Mouse (Mus musculus): ENCODE results near the gene Nin. TPM values are rescaled to one million over a fixed set of nuclear protein-coding genes. Genes with fewer than 3 reads are reported as not detected.

Nin gene
- polyA plus RNA-seq, 1 experiment = 62.8 TPM

DNA sequence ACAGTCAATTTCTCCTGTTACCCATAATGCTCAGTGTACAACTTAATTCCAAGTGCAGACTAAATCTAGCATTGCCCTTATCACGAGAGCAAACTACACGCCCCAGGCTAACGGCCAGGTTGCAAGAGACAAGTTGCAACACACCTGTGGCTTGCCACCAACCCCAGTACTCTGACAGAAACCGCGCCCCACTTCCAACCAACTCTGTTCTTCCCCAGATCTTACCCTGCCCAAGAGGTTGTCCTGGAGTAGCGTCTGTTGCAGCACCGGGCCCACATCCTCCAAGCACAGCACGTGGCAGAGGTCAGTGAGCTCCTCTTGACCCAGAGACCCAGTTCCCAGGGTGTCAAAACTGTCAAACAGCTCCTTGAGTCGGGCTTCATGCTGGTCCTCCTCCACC is 11.1 kb downstream of the Nin start:
- TF ChIP-seq CTCF (IDR thresholded peaks at IDR 0.05; ENCODE audit: insufficient read depth, low read depth, low read length) (no peak), POLR2A (IDR thresholded peaks at IDR 0.05; ENCODE audit: insufficient read depth, low read depth, low read length) (no peak)
- WGBS = 90% methylated on average over 9 of the region's 9 CpGs
- H3K4me3 ChIP-seq (ENCODE audit: insufficient read depth, low read depth, low read length) = no peak overlapping the region
- peaks cover 26% of the 10 kb centered on the region for H3K4me1 ChIP-seq (ENCODE audit: control insufficient read depth, insufficient read depth, low read length)
- no peak overlapping the region for H3K27ac ChIP-seq (ENCODE audit: insufficient read depth, low read depth, low read length)

DNA sequence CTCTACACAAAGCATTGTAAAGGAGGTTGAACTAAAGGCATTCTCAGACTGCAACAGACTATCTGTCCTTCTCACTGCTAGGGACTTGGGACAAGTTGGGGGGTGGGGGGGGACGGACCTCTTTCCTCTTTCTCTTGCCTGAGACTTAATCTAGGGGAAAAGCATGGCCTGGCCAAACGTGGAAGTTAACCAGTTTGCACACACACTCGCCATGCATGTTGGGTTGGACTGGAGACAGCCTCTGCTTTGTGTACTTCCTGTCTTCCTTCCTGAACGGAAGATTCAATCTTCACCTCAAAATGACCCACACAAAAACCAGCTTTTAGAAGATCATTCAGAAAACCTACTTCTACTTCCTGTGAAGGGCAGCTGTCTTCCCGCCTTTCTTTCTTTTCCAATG is 11.7 kb downstream of the Nin start:
- TF ChIP-seq CTCF (IDR thresholded peaks at IDR 0.05; ENCODE audit: insufficient read depth, low read depth, low read length) (no peak), POLR2A (IDR thresholded peaks at IDR 0.05; ENCODE audit: insufficient read depth, low read depth, low read length) (no peak)
- WGBS = 90% methylated on average over 5 of the region's 5 CpGs
- peaks cover 25% of the 10 kb centered on the region for H3K4me1 ChIP-seq (ENCODE audit: control insufficient read depth, insufficient read depth, low read length)

DNA sequence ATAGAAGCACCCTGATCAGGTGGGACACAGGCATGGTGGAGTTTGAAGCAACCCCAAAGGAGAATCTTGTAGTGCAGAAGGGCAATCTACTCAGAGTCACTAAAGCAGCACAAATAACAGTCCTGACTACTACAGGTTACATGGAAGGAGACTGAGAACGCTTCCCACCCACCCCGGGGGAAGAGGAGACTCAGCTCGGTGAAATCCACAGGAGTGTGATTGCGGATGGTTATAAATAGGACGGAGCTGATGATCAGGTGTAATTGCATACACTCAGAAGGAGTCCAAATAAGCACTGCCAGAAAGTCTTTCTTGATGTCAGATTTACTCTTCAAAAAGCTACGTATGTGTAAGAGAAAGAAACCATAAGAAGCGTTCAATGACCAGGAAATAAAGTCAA is 15.6 kb downstream of the Nin start:
- Histone ChIP-seq H3K4me3 (ENCODE audit: insufficient read depth, low read depth, low read length) (no peak overlapping the region), H3K4me1 (ENCODE audit: control insufficient read depth, insufficient read depth, low read length) (peaks cover 14% of the 10 kb centered on the region), H3K27ac (ENCODE audit: insufficient read depth, low read depth, low read length) (peak overlapping the region; percentile 42; the same call in 1 of the 2 replicates)
- WGBS = 54% methylated on average over 7 of the region's 7 CpGs
- TF ChIP-seq CTCF (IDR thresholded peaks at IDR 0.05; ENCODE audit: insufficient read depth, low read depth, low read length) = no peak
- no peak for TF ChIP-seq POLR2A (IDR thresholded peaks at IDR 0.05; ENCODE audit: insufficient read depth, low read depth, low read length)

More for the DNA sequence above, 11.7 kb downstream of the Nin start:
- Histone ChIP-seq H3K4me3 (ENCODE audit: insufficient read depth, low read depth, low read length) (no peak overlapping the region), H3K27ac (ENCODE audit: insufficient read depth, low read depth, low read length) (no peak overlapping the region)

DNA sequence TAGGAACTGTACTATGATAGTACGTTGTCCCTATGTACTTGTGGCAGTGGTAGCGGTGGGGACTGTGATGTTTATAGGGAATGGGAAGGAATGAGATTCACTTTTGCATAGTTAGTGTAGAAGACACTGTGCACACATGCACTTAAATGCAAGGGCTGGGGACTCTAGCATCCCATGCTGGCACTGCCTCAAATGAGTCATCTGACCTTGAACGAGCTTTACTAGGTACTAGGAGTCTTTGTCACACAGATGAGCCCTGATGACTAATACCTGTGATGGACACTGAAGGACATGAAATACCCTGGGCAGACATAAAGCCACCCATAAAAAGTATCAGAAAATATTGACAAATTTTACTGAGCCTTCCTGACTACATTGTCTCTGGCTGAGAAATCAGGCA is 16.2 kb downstream of the Nin start:
- 50% methylated on average over 3 of the region's 3 CpGs for WGBS
- peak overlapping the region; percentile 42; the same call in 1 of the 2 replicates for H3K27ac ChIP-seq (ENCODE audit: insufficient read depth, low read depth, low read length)
- H3K4me3 ChIP-seq (ENCODE audit: insufficient read depth, low read depth, low read length) = no peak overlapping the region
- H3K4me1 ChIP-seq (ENCODE audit: control insufficient read depth, insufficient read depth, low read length) = peaks cover 8% of the 10 kb centered on the region
- no peak for TF ChIP-seq POLR2A (IDR thresholded peaks at IDR 0.05; ENCODE audit: insufficient read depth, low read depth, low read length)

DNA sequence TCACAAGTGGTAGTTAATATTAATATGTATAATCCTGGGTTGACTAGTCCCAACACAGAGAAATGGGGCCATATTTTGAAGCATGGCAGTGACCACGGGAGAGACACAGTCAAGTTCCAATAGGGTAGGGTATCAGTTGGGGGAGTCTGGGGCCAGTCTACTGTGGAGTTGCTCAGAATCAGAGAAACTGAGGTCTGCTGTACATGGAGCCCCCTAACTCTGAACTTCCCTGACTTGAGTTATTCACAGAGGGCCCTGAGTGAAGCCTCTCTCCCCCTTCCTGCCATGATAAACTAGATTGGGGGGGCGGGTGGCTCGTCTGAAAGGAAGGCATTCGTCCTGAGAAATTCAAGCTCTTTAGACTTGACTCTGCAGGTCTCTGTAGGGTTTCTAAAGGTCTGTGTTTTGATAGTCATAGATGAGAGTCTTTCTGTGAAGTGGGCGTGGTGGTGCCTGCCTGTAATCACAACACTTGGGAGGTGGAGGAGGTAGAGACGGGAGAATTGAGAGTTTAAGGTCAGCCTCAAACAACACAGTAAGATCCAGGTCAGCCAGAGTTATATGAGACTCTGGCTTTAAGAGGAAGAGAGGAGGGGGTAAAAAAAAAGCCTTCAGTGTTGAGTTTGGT is 20.1 kb downstream of the Nin start:
- TF ChIP-seq CTCF (IDR thresholded peaks at IDR 0.05; ENCODE audit: insufficient read depth, low read depth, low read length) (no peak), POLR2A (IDR thresholded peaks at IDR 0.05; ENCODE audit: insufficient read depth, low read depth, low read length) (no peak)
- whole genome bisulfite sequencing = 68% methylated on average over 6 of the region's 6 CpGs
- Histone ChIP-seq H3K27ac (ENCODE audit: insufficient read depth, low read depth, low read length) (no peak overlapping the region), H3K4me1 (ENCODE audit: control insufficient read depth, insufficient read depth, low read length) (peaks cover 9% of the 10 kb centered on the region), H3K4me3 (ENCODE audit: insufficient read depth, low read depth, low read length) (no peak overlapping the region)

DNA sequence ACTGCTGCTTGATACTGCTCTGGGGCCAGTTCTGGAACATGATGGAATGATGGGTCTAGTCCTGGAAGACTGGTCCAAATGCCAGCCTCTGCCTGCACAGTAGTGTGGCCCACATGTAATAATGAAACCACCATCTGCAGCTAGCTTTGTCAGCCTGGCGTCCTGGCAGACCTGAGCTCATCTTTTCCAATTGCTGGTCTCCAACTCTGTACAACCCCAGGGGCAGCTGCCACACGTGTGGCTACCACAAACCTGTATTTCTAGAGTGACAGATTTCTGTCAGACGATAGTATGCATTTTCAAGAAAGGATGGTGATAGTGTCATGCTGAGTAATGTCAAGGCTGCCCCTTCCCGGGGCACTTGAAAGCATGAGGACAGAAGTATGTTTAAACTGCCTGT is 25.2 kb downstream of the Nin start:
- Histone ChIP-seq H3K4me3 (ENCODE audit: insufficient read depth, low read depth, low read length) (no peak overlapping the region), H3K4me1 (ENCODE audit: control insufficient read depth, insufficient read depth, low read length) (peaks cover 9% of the 10 kb centered on the region), H3K27ac (ENCODE audit: insufficient read depth, low read depth, low read length) (no peak overlapping the region)
- TF ChIP-seq POLR2A (IDR thresholded peaks at IDR 0.05; ENCODE audit: insufficient read depth, low read depth, low read length) (no peak), CTCF (IDR thresholded peaks at IDR 0.05; ENCODE audit: insufficient read depth, low read depth, low read length) (no peak)
- 83% methylated on average over 4 of the region's 4 CpGs for WGBS

DNA sequence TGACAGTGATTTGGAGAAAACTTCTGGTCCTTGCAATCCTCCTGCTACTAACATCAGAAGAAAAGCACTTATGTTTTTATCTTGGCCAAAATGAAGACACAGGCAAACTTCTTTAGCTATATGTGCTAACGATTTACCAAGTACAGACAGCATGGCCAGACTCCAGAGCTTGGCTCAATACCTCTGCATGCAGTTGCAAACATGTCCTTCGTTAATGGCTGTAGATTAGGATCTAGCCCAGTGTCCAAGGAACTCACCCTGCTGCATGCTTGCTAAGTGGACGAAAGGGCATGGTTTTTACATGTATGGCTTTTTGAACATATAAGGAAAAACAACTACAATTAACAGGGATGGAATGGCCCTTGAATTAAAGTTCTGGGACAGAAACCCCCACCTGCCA is 28.2 kb downstream of the Nin start:
- WGBS = 64% methylated on average over 3 of the region's 3 CpGs
- H3K27ac ChIP-seq (ENCODE audit: insufficient read depth, low read depth, low read length) = peak overlapping the region; percentile 64; the same call in 1 of the 2 replicates
- TF ChIP-seq POLR2A (IDR thresholded peaks at IDR 0.05; ENCODE audit: insufficient read depth, low read depth, low read length) (no peak), CTCF (IDR thresholded peaks at IDR 0.05; ENCODE audit: insufficient read depth, low read depth, low read length) (no peak)
- H3K4me1 ChIP-seq (ENCODE audit: control insufficient read depth, insufficient read depth, low read length) = peaks cover 9% of the 10 kb centered on the region
- H3K4me3 ChIP-seq (ENCODE audit: insufficient read depth, low read depth, low read length) = no peak overlapping the region

DNA sequence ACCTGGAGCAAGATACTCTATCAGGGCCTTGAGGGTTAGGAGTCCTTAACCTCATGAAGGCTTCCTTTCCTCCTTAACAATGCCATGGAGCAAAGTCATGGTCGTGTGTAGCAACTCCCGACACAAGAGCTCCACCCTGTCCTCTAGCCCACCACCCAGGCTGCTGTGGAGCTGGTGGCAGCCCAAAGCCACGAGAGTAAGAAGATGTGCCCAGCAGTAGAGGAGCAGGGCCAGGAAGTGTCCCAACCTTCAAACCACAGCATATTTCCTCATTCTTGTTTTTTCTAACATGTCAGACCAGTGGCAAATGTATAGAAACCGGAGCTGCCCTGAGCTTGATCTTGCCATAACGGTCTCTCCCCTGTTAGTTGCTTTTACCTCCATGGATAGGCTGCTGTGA is 29.3 kb downstream of the Nin start:
- Histone ChIP-seq H3K4me3 (ENCODE audit: insufficient read depth, low read depth, low read length) (no peak overlapping the region), H3K4me1 (ENCODE audit: control insufficient read depth, insufficient read depth, low read length) (peaks cover 7% of the 10 kb centered on the region), H3K27ac (ENCODE audit: insufficient read depth, low read depth, low read length) (0 out of 2 replicates have a peak overlapping the region, but pooled peaks have one; percentile 26)
- TF ChIP-seq CTCF (IDR thresholded peaks at IDR 0.05; ENCODE audit: insufficient read depth, low read depth, low read length) = no peak
- no peak for TF ChIP-seq POLR2A (IDR thresholded peaks at IDR 0.05; ENCODE audit: insufficient read depth, low read depth, low read length)
- WGBS = 64% methylated on average over 5 of the region's 5 CpGs

DNA sequence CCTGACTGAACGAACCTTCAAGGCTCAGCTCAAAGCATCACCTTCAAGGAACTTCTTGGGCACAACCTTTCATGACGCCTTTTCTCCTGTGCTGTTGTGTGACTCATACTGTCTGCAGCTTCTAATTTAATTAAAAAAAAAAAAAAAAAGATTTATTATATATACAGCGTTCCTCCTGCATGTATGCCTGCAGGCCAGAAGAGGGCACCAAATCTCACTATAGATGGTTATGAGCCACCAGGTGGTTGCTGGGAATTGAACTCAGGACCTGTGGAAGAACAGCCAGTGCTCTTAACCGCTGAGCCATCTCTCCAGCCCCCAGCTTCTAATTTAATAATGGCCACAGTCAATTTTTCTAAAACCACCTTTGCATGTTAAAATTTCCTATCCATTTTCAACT is 29.8 kb downstream of the Nin start:
- Histone ChIP-seq H3K4me1 (ENCODE audit: control insufficient read depth, insufficient read depth, low read length) (peaks cover 9% of the 10 kb centered on the region), H3K4me3 (ENCODE audit: insufficient read depth, low read depth, low read length) (no peak overlapping the region), H3K27ac (ENCODE audit: insufficient read depth, low read depth, low read length) (no peak overlapping the region)
- TF ChIP-seq CTCF (IDR thresholded peaks at IDR 0.05; ENCODE audit: insufficient read depth, low read depth, low read length) (no peak), POLR2A (IDR thresholded peaks at IDR 0.05; ENCODE audit: insufficient read depth, low read depth, low read length) (no peak)
- 70% methylated on average over 4 of the region's 4 CpGs for WGBS

Data from olfactory bulb, adult 2 months (tissue).